Mouse (Mus musculus): ENCODE results near the gene Camta1. TPM values are rescaled to one million over a fixed set of nuclear protein-coding genes. Genes with fewer than 3 reads are reported as not detected.

Camta1 gene
- polyA plus RNA-seq, 1 experiment from 2014 or later, result 115 TPM

DNA sequence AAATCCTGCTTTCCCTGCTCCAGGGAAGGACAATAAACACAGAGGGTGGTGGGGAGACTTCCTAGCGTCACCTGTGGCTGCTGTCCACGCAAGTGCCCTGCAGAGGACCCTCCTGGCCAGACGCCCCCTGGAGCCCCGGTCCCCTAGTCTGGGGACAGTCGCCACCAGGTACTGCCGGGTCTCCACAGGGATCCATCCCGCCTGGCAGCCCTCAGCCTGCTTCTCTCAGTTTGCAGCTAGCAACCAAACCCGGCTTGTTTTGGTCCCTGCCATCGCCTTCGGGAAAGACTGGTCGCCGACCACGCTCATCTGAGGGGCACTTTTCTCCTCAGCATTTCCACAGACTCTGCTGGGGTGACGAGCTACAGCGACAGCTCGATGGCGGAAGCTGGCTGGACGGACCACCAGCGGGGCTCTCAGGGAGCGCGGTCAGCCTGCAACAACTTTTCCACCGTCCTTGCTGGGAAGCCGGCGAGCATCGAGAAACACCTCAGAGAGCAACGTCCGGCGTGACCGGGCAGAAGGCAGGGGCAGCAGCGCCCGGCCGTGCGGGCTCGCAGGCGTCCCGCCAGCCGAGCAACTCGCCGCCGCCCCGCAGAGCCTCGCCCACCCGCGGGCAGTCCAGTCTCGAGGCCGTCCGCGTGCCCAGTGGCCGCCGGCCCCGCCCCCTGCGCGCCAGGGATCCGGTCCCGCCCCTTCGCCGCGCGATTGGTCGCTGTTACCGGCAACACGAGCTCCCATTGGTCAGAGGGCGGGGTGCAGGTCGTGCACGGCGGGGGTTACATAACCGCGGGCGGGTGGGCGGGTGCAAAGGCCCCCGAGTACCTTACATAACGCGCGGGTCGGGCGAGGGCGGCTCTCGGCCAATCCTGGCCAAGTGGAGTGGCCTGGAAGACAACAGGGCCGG is 817.4 kb downstream of the Camta1 start, which contains the start of gene Per3:
Per3 (minus strand) TSS at position 629 of the 907 bp plus-strand sequence.
- Histone ChIP-seq H3K27ac (peak within 1 kb of the TSS; percentile 76; the same call in 1 of the 2 replicates), H3K27me3 (ENCODE audit: insufficient read depth, low read length) (no peaks in the 10 kb centered on the region), H3K4me2 (ENCODE audit: low read length) (peak within 1 kb of the TSS; percentile 99), H3K36me3 (ENCODE audit: insufficient read depth, low read length) (peaks cover 21% of the 10 kb centered on the region), H3K9ac (ENCODE audit: low read depth, low read length) (peak within 1 kb of the TSS; percentile 76), H3K9me3 (replicated peaks; ENCODE audit: low read length) (no peaks in the 10 kb centered on the region), H3K4me1 (replicated peaks; ENCODE audit: insufficient read depth, low read length) (peaks cover 9% of the 10 kb centered on the region), H3K4me3 (replicated peaks; ENCODE audit: low read depth, low read length) (peak within 1 kb of the TSS; percentile 56)
- peak; percentile 97 for DNase-seq (ENCODE audit: low spot score)
- ATAC-seq (replicated peaks; ENCODE audit: low FRiP score, low read depth), result peak; percentile 98
- no peak for TF ChIP-seq CTCF (IDR thresholded peaks at IDR 0.05; ENCODE audit: low read depth)
- under 1% methylated on average over 79 of the region's 79 CpGs for WGBS

- Histone ChIP-seq H3K36me3 (ENCODE audit: insufficient read depth, low read length) (peaks cover 14% of the 10 kb centered on the region; the same call in 1 of the 2 replicates), H3K4me1 (replicated peaks; ENCODE audit: insufficient read depth, low read length) (peaks cover 9% of the 10 kb centered on the region), H3K9me3 (replicated peaks; ENCODE audit: low read length) (no peaks in the 10 kb centered on the region), H3K9ac (ENCODE audit: low read depth, low read length) (peak overlapping the region; percentile 76; the same call in 1 of the 2 replicates), H3K27ac (no peak overlapping the region), H3K4me3 (replicated peaks; ENCODE audit: low read depth, low read length) (peak overlapping the region; percentile 56), H3K27me3 (ENCODE audit: insufficient read depth, low read length) (no peaks in the 10 kb centered on the region), H3K4me2 (ENCODE audit: low read length) (peak overlapping the region; percentile 99)
- 34% methylated on average over 5 of the region's 5 CpGs for WGBS
- peak; percentile 12 for DNase-seq (ENCODE audit: low spot score)
- no peak for ATAC-seq (replicated peaks; ENCODE audit: low FRiP score, low read depth)
- no peak for TF ChIP-seq CTCF (IDR thresholded peaks at IDR 0.05; ENCODE audit: low read depth)
Measured at GRCm38 (mm10) chr4:151043281-151043680, 818.4 kb downstream of the Camta1 start.

DNA sequence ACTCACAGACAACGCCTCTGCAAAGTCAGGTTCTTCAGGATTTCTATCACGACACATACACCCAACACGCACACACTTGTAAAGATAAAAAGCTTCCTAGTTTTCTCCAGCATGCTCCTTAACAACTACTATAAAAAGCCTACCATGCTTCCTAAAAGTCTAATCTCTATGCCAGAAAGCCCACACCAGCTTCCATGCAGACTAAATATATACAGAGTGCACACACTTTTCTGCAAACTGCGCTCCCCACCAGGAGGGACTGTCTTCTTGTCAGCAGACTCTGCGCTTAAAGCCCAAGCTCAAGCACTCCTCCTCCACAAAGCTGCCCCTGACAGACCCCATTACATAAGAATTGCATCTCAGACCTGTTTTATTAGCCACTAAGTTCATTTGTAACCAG is 820.2 kb downstream of the Camta1 start:
- ATAC-seq (replicated peaks; ENCODE audit: low FRiP score, low read depth) (no peak), DNase-seq (ENCODE audit: low spot score) (no peak)
- Histone ChIP-seq H3K9me3 (replicated peaks; ENCODE audit: low read length) (no peaks in the 10 kb centered on the region), H3K9ac (ENCODE audit: low read depth, low read length) (no peak overlapping the region), H3K4me2 (ENCODE audit: low read length) (no peak overlapping the region), H3K27ac (no peak overlapping the region), H3K27me3 (ENCODE audit: insufficient read depth, low read length) (no peaks in the 10 kb centered on the region), H3K36me3 (ENCODE audit: insufficient read depth, low read length) (0 out of 2 replicates have a peak, but pooled peaks cover 3% of the 10 kb centered on the region), H3K4me3 (replicated peaks; ENCODE audit: low read depth, low read length) (no peak overlapping the region), H3K4me1 (replicated peaks; ENCODE audit: insufficient read depth, low read length) (peaks cover 9% of the 10 kb centered on the region)
- no peak for TF ChIP-seq CTCF (IDR thresholded peaks at IDR 0.05; ENCODE audit: low read depth)
- 82% methylated on average over 5 of the region's 5 CpGs for WGBS

DNA sequence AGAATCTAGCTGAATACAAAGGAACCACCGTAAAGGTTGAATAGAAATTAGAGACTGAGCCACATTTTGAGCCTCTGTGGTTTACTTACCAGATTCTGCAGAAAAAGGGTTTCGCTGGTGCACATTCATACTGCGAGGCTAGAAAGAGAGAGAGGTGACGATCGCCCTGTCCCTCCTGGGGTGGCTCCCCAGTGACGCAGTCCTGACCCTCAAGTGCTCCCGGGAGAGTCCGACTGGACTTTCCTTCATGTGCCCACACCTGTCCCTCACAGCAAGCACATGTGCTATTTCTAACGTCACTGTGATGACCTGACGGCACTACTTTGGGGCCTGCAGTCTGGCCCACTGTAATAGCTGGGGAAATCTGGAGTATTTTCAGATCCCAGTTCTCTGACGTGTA is 823.9 kb downstream of the Camta1 start:
- H3K36me3 ChIP-seq (ENCODE audit: insufficient read depth, low read length), result 0 out of 2 replicates have a peak, but pooled peaks cover 3% of the 10 kb centered on the region
- no peaks in the 10 kb centered on the region for H3K9me3 ChIP-seq (replicated peaks; ENCODE audit: low read length)
- H3K4me2 ChIP-seq (ENCODE audit: low read length), result no peak overlapping the region
- no peak overlapping the region for H3K27ac ChIP-seq
- DNase-seq (ENCODE audit: low spot score), result no peak
- no peak overlapping the region for H3K9ac ChIP-seq (ENCODE audit: low read depth, low read length)
- WGBS, result 93% methylated on average over 11 of the region's 11 CpGs
- no peaks in the 10 kb centered on the region for H3K4me1 ChIP-seq (replicated peaks; ENCODE audit: insufficient read depth, low read length)
- H3K27me3 ChIP-seq (ENCODE audit: insufficient read depth, low read length), result no peaks in the 10 kb centered on the region
- no peak for TF ChIP-seq CTCF (IDR thresholded peaks at IDR 0.05; ENCODE audit: low read depth)
- ATAC-seq (replicated peaks; ENCODE audit: low FRiP score, low read depth), result no peak
- H3K4me3 ChIP-seq (replicated peaks; ENCODE audit: low read depth, low read length), result no peak overlapping the region

GRCm38 (mm10) chr4:151036521-151036920 is 825.2 kb downstream of the Camta1 start:
- no peaks in the 10 kb centered on the region for H3K27me3 ChIP-seq (ENCODE audit: insufficient read depth, low read length)
- whole genome bisulfite sequencing, result 89% methylated on average over 7 of the region's 7 CpGs
- no peak for ATAC-seq (replicated peaks; ENCODE audit: low FRiP score, low read depth)

GRCm38 (mm10) chr4:151027001-151027400 is 834.7 kb downstream of the Camta1 start:
- DNase-seq (ENCODE audit: low spot score) (peak; percentile 74), ATAC-seq (replicated peaks; ENCODE audit: low FRiP score, low read depth) (no peak)
- 46% methylated on average over 6 of the region's 6 CpGs for WGBS
- Histone ChIP-seq H3K27ac (no peak overlapping the region), H3K4me3 (replicated peaks; ENCODE audit: low read depth, low read length) (no peak overlapping the region), H3K9me3 (replicated peaks; ENCODE audit: low read length) (no peaks in the 10 kb centered on the region), H3K4me1 (replicated peaks; ENCODE audit: insufficient read depth, low read length) (no peaks in the 10 kb centered on the region), H3K36me3 (ENCODE audit: insufficient read depth, low read length) (0 out of 2 replicates have a peak, but pooled peaks cover 3% of the 10 kb centered on the region), H3K4me2 (ENCODE audit: low read length) (no peak overlapping the region), H3K9ac (ENCODE audit: low read depth, low read length) (no peak overlapping the region), H3K27me3 (ENCODE audit: insufficient read depth, low read length) (no peaks in the 10 kb centered on the region)
- TF ChIP-seq CTCF (IDR thresholded peaks at IDR 0.05; ENCODE audit: low read depth), result peak; percentile 87

More at GRCm38 (mm10) chr4:151036521-151036920, 825.2 kb downstream of the Camta1 start:
- H3K9ac ChIP-seq (ENCODE audit: low read depth, low read length), result no peak overlapping the region
- DNase-seq (ENCODE audit: low spot score), result no peak
- no peak overlapping the region for H3K4me2 ChIP-seq (ENCODE audit: low read length)
- H3K4me3 ChIP-seq (replicated peaks; ENCODE audit: low read depth, low read length), result no peak overlapping the region
- no peak overlapping the region for H3K27ac ChIP-seq
- no peaks in the 10 kb centered on the region for H3K9me3 ChIP-seq (replicated peaks; ENCODE audit: low read length)
- TF ChIP-seq CTCF (IDR thresholded peaks at IDR 0.05; ENCODE audit: low read depth), result no peak
- no peaks in the 10 kb centered on the region for H3K4me1 ChIP-seq (replicated peaks; ENCODE audit: insufficient read depth, low read length)
- H3K36me3 ChIP-seq (ENCODE audit: insufficient read depth, low read length), result 0 out of 2 replicates have a peak, but pooled peaks cover 3% of the 10 kb centered on the region
